Mouse (Mus musculus) gastrocnemius, adult 2 months (tissue): ENCODE data around the gene Nog. TPM values are rescaled to one million over a fixed set of nuclear protein-coding genes. Genes with fewer than 3 reads are reported as not detected.
A peak's percentile ranks its signal among the peaks of the same experiment; 100 is the strongest.

Experiments used
- DNase-seq: peaks from one replicate; pipeline ENCODE4 v3.0.0; 2022
- H3K27ac ChIP-seq: fragments of 200-600 bp; 2 replicates; pipeline ENCODE4 v1.8.1; 2022; ENCODE audit warnings: mild to moderate bottlenecking
- H3K4me3 ChIP-seq: fragments of 200-600 bp; 2 replicates; pipeline ENCODE4 v1.8.1; 2022; ENCODE audit warnings: mild to moderate bottlenecking, moderate library complexity
- CTCF ChIP-seq: fragments of 200-600 bp; IDR thresholded peaks from 2 replicates; pipeline ENCODE4 v1.8.1; 2022; ENCODE audit warnings: antibody characterized with exemption, mild to moderate bottlenecking, moderate library complexity
- intact Hi-C: fragments of 180-260 bp; cut with DNase I; formaldehyde crosslinking; loops from one replicate; pipeline ENCODE4 v1.15.1; 2025
- total RNA-seq, 2 experiments: library from RNA; stranded (reverse); gene quantifications; 2 replicates each; pipeline ENCODE4 v1.2.3; 2021

The Nog gene
- total RNA-seq, 2 experiments from 2014 or later, result 3.1 to 3.5 TPM

DNA sequence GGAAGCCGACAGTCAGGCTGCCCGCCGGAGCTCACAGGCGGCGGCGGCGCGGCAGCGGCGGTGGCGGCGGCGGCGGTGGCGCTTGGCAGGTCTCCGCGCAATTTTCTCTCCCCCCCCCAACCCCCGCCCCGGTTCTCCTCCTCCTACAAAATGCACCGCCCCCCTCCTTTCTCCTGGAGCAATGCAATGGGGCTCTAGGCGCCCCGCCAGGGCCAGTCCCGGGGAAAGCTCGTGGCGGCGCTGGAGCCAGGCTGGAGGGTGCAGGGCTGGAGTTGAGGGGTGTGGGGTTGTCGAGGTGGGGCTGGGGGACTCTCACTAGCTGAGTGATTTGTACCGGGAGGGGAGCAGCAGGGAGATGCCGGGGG, 666 bp upstream of the Nog start:
- no peak for TF ChIP-seq CTCF
- H3K4me3 ChIP-seq, result peak overlapping the region; percentile 81
- H3K27ac ChIP-seq, result peak overlapping the region; percentile 73
- intact Hi-C loops, result loop anchor here (1.0 to 2.0 kb wide), 2 partner anchors 137 to 202 kb away; no protein-coding TSS in a partner anchor
- DNase-seq, result peak; percentile 80

DNA sequence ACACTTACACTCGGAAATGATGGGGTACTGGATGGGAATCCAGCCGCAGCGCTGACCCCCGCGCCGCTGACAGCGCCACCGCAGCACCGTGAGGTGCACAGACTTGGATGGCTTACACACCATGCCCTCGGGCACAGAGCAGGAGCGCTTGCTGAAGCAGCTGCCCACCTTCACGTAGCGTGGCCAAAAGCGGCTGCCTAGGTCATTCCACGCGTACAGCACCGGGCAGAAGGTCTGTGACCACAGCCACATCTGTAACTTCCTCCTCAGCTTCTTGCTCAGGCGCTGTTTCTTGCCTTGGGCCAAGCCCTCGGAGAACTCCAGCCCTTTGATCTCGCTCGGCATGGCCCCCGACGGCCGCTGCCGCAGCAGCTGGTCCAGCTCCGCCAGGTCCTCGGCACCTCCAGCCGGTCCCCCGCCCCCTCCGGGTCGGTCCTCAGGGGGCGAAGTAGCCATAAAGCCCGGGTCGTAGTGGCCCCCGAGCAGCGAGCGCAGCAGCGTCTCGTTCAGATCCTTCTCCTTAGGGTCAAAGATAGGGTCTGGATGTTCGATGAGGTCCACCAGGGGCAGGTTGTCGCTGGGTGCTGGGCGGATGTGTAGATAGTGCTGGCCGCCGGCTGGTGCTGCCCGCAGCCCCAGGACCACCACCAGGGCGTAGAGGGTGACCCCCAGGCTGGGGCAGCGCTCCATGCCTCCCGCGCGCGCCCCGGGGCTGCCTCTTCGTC, 639 bp downstream of the Nog start:
- DNase-seq, result peak; percentile 26
- no peak for TF ChIP-seq CTCF
- peak overlapping the region; percentile 81 for H3K4me3 ChIP-seq
- intact Hi-C loops, result loop anchor here (2.0 kb wide), 1 partner anchor 201 kb away; no protein-coding TSS in a partner anchor
- peak overlapping the region; percentile 73 for H3K27ac ChIP-seq

DNA sequence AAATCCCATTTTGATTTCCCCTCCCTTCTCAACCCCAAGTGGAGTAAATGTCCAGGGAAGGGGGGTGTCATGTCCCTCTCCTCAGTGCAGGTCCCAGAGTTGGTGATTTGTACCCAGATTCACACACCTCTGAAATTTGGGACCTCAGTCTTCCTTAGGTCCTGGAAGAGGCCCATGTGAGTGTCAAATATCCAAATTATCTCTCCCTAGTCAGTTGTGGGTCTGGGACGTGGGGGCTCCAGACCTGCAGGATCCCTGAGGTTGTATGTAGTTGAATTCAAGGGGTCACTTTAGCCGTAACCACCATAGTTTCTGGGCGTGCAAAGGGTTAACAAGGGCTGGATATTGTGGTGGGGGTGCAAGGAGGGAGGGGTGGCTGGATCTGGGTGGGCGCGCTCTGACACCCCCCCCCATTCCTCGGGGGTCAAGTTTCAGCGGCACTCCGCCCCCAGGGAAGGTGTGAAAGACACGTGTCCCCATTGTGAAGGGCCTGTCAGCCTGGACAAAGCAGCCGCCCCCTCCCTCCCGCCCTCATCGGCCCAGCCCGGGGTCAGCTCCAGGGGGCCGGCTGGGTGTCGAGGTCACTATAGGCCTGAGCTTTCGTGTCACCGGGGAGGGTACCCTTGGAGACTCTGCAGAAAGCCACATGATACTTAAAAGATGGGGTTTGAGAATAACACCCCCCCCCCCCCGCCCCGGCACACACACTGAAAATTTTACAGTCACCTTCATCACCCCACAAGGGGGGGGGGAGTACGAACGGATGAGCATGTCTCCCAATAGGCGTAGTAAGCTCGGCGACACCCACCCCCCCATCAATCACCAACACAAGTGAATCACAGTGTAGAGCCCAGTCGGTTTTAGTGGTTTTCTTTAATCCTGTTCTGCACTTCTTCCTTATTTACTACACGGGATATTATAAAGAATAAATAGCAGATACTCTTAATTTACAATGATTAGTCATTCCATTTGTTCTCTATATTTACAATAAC, 2.1 kb downstream of the Nog start:
- no peak for TF ChIP-seq CTCF
- Histone ChIP-seq H3K4me3 (peak overlapping the region; percentile 81), H3K27ac (no peak overlapping the region)
- DNase-seq, result no peak
- intact Hi-C loops, result no loop called here

DNA sequence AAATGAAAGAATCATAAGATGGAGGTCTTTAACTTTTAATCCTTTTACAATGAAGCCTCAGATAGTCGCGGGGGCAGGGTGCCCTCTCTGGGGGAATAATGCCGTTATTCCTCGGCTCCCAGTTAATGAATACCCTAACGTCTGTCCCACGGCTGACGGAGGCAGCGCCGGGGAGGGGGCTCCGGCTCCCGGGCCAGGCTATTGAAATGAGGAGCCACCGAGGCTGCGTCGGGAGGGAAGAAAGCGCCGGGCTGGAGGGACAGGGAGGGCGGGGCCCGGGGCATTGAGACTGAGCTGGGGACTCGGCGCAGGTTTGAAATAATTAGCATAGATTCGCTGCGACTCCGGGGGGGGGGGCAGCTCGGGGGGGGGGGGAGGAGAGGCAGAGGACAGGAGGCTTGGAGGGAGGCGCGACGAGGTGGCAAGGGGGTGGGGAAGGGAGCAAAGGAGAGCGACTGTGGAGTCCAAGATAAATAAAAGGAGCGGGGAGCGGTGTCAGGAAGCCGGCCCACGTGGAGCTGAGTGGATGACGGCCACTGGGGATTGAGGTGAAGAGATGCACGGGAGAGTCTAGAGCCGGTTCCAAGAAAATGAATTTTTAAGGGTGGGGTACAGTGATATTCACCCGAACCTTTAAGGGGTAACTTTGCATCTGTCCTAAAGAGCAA, 2.9 kb downstream of the Nog start:
- no peak for TF ChIP-seq CTCF
- DNase-seq, result no peak
- H3K27ac ChIP-seq, result no peak overlapping the region
- intact Hi-C loops, result no loop called here
- peak overlapping the region; percentile 69 for H3K4me3 ChIP-seq

DNA sequence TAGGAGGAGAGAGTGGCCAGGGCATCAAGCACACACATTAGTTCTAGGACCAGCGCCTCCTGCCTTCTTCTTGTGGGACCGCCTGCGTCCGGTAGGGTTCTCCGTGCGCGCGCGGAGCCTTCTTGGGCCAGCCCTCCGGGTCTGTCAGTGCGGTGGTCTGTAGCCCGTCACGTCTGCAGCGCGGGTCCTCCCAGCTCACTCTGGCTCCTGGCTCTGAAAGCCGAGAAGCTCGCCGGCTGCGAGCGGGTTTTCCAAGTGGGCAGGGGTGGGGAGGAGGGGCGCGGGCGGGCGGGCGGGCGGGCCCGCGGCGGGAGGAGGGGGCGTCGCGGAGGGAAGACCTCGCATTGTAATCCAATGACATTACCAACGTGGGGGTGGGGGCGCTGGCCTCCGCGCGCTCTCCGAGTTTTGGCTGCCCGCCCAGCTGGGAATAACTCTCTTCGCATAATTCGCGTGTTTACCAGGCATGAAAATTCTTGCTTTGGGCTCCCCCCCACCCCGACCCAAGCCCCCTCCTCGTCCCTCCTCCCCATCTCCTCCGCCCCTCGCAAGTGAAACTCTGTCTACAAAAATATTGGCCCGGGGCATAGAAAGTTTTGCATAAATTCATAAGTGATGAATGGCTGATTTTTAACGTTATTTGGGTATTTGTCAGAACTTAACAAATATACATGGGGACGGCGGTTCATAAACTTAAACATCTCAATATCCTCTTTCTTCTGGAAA, 3.7 kb downstream of the Nog start:
- peak overlapping the region; percentile 69 for H3K4me3 ChIP-seq
- no peak overlapping the region for H3K27ac ChIP-seq
- peak; percentile 37 for DNase-seq
- TF ChIP-seq CTCF, result peak; percentile 45
- intact Hi-C loops, result no loop called here

DNA sequence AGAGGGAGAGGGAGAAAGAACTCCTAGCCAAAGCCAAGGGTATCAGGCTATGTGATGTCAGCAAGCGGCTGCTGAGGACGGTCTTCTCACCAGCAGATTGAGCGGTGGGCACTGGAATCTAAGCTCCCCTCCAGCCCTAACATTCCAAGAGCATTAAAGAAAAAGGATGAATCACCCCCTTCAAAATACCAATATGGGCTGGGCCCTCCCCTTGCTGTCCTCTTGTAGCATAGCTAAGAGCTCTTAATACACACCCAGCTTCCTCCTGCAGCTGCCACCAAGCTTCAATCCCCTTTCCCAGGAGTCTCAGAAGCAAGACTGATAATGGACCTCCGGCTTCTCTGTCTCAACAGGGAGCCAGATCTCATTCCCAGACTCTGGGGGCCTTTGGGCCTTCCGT, 4.6 kb downstream of the Nog start:
- intact Hi-C loops, result no loop called here
- Histone ChIP-seq H3K27ac (no peak overlapping the region), H3K4me3 (no peak overlapping the region)
- DNase-seq, result no peak
- no peak for TF ChIP-seq CTCF

DNA sequence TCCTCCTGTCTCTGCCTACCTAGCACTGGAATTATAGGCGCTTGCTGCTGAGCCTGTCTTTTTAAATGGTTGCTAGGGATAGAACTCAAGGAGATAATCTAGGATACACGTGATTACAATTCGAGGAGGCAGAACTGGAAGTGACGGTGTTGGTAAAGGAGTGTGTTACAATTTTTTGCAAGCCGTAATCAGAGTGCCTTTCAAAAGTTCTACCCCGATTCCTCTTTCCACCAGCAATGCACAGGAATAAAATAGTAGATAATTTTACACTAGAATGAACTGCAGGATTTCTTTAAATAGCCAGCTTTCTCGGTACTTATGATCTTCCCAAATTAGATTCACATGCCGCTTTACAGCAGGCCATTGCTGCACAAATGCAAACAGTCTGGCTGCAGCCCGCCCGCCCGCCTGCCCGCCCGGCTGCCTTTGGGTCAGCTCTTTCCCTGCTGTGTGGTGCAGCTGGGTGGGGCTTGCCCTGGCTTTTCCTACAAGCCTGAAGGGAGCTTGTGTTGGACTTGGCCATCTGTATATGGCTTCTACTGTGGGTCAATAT, 32.2 kb downstream of the Nog start:
- no peak overlapping the region for H3K27ac ChIP-seq
- intact Hi-C loops, result no loop called here
- TF ChIP-seq CTCF, result no peak
- no peak for DNase-seq
- H3K4me3 ChIP-seq, result no peak overlapping the region

DNA sequence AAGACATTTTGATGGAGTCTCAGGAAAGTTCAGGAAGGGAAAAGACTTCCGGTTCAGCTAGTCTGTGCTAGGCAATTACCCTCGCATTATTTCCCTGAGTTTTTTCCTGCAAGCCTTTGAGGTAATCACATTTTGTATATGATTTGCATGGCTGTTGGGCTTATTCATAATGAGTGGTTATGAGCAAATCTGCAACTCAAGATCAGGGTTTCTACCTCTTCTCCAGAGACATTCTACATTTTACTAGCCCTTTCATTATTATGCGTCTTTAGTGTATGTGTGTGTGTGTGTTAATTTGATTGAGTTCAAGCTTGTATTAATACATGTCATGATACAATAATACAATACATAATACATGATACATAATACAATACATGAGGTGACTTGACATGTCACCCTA, 34.6 kb downstream of the Nog start:
- DNase-seq, result no peak
- H3K4me3 ChIP-seq, result no peak overlapping the region
- intact Hi-C loops, result no loop called here
- no peak for TF ChIP-seq CTCF
- H3K27ac ChIP-seq, result no peak overlapping the region

DNA sequence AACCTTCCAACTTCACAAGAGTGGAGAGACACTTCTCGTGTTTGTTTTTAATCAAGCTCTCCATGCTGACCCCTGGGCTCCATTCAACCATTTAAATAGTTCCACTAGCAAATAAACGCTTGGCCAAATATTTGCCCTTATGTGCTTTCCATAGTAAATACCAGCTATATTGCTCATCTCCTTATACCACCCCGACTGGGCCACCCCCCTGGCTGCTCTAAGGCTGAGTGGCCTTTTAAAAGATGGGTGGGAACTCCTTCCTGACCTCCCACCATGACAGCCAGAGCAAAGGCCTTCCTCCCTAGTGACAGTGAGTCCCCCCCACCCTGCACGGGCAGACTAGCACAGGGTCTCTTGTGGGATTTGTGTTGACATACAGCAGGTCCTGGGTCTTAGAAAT, 37.1 kb downstream of the Nog start:
- DNase-seq, result no peak
- Histone ChIP-seq H3K27ac (no peak overlapping the region), H3K4me3 (no peak overlapping the region)
- intact Hi-C loops, result no loop called here
- TF ChIP-seq CTCF, result no peak

DNA sequence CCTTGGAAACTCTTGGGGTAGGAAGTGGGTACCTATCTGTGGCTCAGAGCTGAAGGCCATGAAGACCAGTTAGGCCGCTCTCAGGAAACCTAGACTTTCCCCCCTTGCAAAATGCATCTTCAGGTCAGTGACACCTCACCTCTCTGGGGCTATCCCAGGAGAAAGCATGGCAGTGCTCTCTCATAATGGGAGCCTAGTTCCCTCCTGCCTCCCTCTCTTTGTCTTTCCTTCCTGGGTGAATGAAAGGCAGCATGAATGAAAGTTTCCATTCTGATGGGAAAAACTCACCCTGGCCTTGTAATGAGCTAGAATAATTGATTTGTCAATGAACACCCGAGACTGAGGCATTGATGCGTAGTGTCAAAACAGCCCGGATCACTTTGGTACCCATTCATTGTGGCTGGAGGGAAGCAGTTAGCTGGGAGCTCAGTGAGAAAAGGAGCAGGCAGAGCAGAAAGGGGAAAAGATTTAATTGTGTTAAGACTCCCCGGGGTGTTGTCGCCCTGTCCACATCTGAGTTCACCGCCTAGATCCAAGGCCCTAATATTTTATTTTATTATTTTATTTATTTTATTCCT, 42.7 kb downstream of the Nog start:
- no peak for DNase-seq
- intact Hi-C loops, result no loop called here
- no peak for TF ChIP-seq CTCF
- Histone ChIP-seq H3K4me3 (no peak overlapping the region), H3K27ac (no peak overlapping the region)

DNA sequence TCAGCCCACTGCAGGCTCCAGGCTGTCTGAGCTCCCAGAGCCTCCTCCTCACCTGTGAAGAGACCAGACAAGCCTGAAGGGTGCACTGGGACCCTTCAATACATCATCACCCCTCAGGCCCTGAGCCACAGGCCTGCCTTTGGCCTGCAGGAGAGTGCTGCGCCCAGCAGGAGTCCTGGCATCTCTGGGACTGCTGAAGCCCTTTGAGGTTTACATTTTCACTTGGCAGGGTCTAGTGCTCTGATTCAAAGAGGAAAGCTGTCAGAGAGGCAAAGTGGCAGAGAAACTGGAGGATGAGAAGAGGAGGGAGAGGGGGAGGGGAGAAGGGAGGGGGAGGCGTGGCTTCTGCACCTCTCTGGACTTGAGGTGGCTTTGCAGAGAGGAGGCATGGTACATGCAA, 44.2 kb downstream of the Nog start:
- no peak overlapping the region for H3K27ac ChIP-seq
- TF ChIP-seq CTCF, result no peak
- H3K4me3 ChIP-seq, result no peak overlapping the region
- no peak for DNase-seq
- intact Hi-C loops, result no loop called here

DNA sequence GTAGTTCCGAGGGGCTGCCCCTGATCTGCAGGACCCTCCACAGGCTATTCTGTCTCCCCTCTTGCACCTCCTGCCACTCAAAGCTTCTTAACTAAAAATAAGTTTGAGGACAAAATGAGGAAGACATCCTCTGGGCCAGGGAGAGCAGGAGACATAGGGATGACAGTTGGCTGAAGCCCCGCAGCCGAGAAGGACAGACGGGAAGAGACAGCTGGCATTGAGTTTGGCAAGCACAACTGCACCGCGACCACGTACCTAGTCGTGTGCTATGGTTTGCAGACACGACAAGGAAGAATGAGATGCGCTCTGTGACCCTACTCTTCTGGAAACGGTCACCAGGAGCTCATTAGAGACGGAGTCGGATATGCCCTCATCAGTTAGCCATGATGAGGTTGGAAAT, 48.2 kb downstream of the Nog start:
- Histone ChIP-seq H3K27ac (no peak overlapping the region), H3K4me3 (no peak overlapping the region)
- DNase-seq, result no peak
- no peak for TF ChIP-seq CTCF
- intact Hi-C loops, result no loop called here

Other genes with a start within 250 kb of the Nog start
- 1 to 10 TPM; 3.4 to 3.7 TPM for gene Dgke, start 235.5 kb downstream of the Nog start, total RNA-seq
- gene Gm525, start 228.5 kb downstream of the Nog start, total RNA-seq, result not detected